Mouse (Mus musculus): ENCODE data around the gene Cc2d1a. TPM values are rescaled to one million over a fixed set of nuclear protein-coding genes. Genes with fewer than 3 reads are reported as not detected.

Gene Cc2d1a
- polyA plus RNA-seq, 1 experiment from 2014 or later, result 16.9 TPM

- 0 out of 2 replicates have a peak, but pooled peaks have one; percentile 17 for ATAC-seq
- TF ChIP-seq CTCF (IDR thresholded peaks at IDR 0.05; ENCODE audit: low read depth), result peak; percentile 98
- peak overlapping the region; percentile 73 for H3K4me2 ChIP-seq (replicated peaks; ENCODE audit: low read depth)
- H3K4me1 ChIP-seq (replicated peaks; ENCODE audit: control insufficient read depth, insufficient read depth, low read length), result 0 out of 2 replicates have a peak, but pooled peaks cover 2% of the 10 kb centered on the region
- peak overlapping the region; percentile 4; the same call in 1 of the 2 replicates for H3K9ac ChIP-seq (ENCODE audit: low read depth, low read length)
- under 1% methylated on average over 12 of the region's 12 CpGs for WGBS
- peak overlapping the region; percentile 35 for H3K4me3 ChIP-seq (ENCODE audit: low read depth, low read length)
- H3K27ac ChIP-seq (ENCODE audit: low read depth, low read length), result peak overlapping the region; percentile 0; the same call in 1 of the 2 replicates
- H3K9me3 ChIP-seq (ENCODE audit: control insufficient read depth), result no peaks in the 10 kb centered on the region
- no peaks in the 10 kb centered on the region for H3K36me3 ChIP-seq (ENCODE audit: control insufficient read depth, insufficient read depth)
- H3K27me3 ChIP-seq (replicated peaks; ENCODE audit: control insufficient read depth, insufficient read depth, low read length), result no peaks in the 10 kb centered on the region
These were observed 38.8 kb upstream of the Cc2d1a start for GRCm38 (mm10) chr8:84186547-84186946.

DNA sequence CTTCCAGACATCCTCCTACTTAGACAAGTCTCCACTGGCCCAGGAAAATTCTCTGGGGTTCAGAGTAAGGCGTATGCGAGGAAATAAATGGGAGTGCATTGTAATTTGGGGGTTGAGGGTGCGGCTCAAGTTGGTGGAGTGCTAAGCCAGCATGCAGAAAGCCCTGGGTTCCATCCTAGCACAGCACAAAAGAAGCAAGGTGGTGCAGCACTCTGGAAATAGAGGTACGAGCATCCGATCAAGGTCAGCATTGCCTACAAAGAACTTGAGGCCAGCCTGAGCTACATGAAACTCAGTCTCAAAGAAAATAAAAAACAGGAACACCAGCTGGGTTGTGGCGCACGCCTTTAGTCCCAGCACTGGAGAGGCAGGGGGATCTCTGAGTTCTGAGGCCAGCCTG, 37.4 kb upstream of the Cc2d1a start, which contains the start of gene Nanos3:
TSS of gene Nanos3 (minus strand) at position 101 of the 400 bp plus-strand sequence.
- Histone ChIP-seq H3K27me3 (replicated peaks; ENCODE audit: control insufficient read depth, insufficient read depth, low read length) (no peaks in the 10 kb centered on the region), H3K9ac (ENCODE audit: low read depth, low read length) (peak within 1 kb of the TSS; percentile 78), H3K27ac (ENCODE audit: low read depth, low read length) (no peak within 1 kb of the TSS), H3K9me3 (ENCODE audit: control insufficient read depth) (no peaks in the 10 kb centered on the region), H3K4me2 (replicated peaks; ENCODE audit: low read depth) (peak within 1 kb of the TSS; percentile 96), H3K36me3 (ENCODE audit: control insufficient read depth, insufficient read depth) (no peaks in the 10 kb centered on the region), H3K4me3 (ENCODE audit: low read depth, low read length) (peak within 1 kb of the TSS; percentile 70), H3K4me1 (replicated peaks; ENCODE audit: control insufficient read depth, insufficient read depth, low read length) (no peaks in the 10 kb centered on the region)
- no peak for ATAC-seq
- no peak for TF ChIP-seq CTCF (IDR thresholded peaks at IDR 0.05; ENCODE audit: low read depth)
- 97% methylated on average over 7 of the region's 7 CpGs for WGBS

DNA sequence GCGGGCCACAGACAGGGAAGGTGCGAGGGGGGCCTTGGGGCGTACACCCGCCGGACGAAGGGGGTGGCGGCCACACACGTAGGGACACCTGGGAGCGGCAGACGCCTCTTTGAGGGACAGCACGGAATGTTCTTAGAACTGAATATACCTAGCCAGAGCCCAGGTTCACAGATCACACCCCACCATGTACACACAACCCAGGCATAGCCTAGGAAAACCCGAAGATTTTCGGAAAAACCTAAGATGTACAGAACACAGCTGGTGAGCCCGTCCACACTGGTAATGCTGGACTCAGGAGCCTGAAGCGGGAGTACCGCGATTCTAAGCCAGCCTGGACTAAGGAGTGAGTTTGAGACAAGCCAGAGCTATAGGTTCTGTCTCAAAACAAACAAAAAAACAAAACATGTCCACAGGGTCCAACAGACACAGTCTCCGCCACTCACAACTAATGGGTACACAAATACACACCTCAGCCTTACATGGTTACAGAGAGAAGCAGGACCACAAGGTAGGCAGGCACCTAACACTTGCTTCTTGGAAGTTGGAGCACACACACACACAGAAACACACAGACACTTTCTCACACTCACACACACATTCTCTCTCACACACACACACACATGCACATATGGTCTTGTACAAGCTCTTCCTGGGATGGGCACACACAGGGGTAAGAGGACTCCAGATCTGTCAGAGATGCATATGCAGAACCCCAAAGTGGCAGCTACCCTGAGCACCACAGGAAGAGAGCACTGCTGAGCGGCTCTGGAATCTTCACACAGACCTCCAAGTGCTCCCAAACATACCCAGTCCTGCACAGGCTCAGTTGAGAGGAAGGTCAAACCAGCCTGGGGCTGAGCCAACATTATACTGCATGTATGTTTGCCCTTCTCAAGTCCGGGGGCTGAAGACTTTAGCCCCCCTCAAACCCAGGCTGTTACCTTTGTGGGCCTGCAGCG, 36.6 kb upstream of the Cc2d1a start:
- Histone ChIP-seq H3K4me2 (replicated peaks; ENCODE audit: low read depth) (peak overlapping the region; percentile 96), H3K9me3 (ENCODE audit: control insufficient read depth) (no peaks in the 10 kb centered on the region), H3K9ac (ENCODE audit: low read depth, low read length) (peak overlapping the region; percentile 78), H3K36me3 (ENCODE audit: control insufficient read depth, insufficient read depth) (no peaks in the 10 kb centered on the region), H3K27ac (ENCODE audit: low read depth, low read length) (no peak overlapping the region), H3K4me3 (ENCODE audit: low read depth, low read length) (peak overlapping the region; percentile 70), H3K4me1 (replicated peaks; ENCODE audit: control insufficient read depth, insufficient read depth, low read length) (no peaks in the 10 kb centered on the region), H3K27me3 (replicated peaks; ENCODE audit: control insufficient read depth, insufficient read depth, low read length) (no peaks in the 10 kb centered on the region)
- WGBS, result 19% methylated on average over 21 of the region's 21 CpGs
- ATAC-seq, result no peak
- no peak for TF ChIP-seq CTCF (IDR thresholded peaks at IDR 0.05; ENCODE audit: low read depth)

- Histone ChIP-seq H3K9me3 (ENCODE audit: control insufficient read depth) (no peaks in the 10 kb centered on the region), H3K9ac (ENCODE audit: low read depth, low read length) (peak overlapping the region; percentile 78), H3K36me3 (ENCODE audit: control insufficient read depth, insufficient read depth) (no peaks in the 10 kb centered on the region), H3K27ac (ENCODE audit: low read depth, low read length) (peak overlapping the region; percentile 22; the same call in 1 of the 2 replicates), H3K4me2 (replicated peaks; ENCODE audit: low read depth) (peak overlapping the region; percentile 96), H3K27me3 (replicated peaks; ENCODE audit: control insufficient read depth, insufficient read depth, low read length) (no peaks in the 10 kb centered on the region), H3K4me3 (ENCODE audit: low read depth, low read length) (peak overlapping the region; percentile 70), H3K4me1 (replicated peaks; ENCODE audit: control insufficient read depth, insufficient read depth, low read length) (no peaks in the 10 kb centered on the region)
- 1% methylated on average over 80 of the region's 87 CpGs for WGBS
- TF ChIP-seq CTCF (IDR thresholded peaks at IDR 0.05; ENCODE audit: low read depth), result no peak
- ATAC-seq, result 0 out of 2 replicates have a peak, but pooled peaks have one; percentile 17
These were observed 35.7 kb upstream of the Cc2d1a start for GRCm38 (mm10) chr8:84183261-84184084.

- no peak overlapping the region for H3K9ac ChIP-seq (ENCODE audit: low read depth, low read length)
- peak overlapping the region; percentile 96 for H3K4me2 ChIP-seq (replicated peaks; ENCODE audit: low read depth)
- WGBS, result 52% methylated on average over 4 of the region's 4 CpGs
- H3K36me3 ChIP-seq (ENCODE audit: control insufficient read depth, insufficient read depth), result no peaks in the 10 kb centered on the region
- no peaks in the 10 kb centered on the region for H3K27me3 ChIP-seq (replicated peaks; ENCODE audit: control insufficient read depth, insufficient read depth, low read length)
- no peaks in the 10 kb centered on the region for H3K9me3 ChIP-seq (ENCODE audit: control insufficient read depth)
- H3K4me3 ChIP-seq (ENCODE audit: low read depth, low read length), result peak overlapping the region; percentile 70; the same call in 1 of the 2 replicates
- H3K27ac ChIP-seq (ENCODE audit: low read depth, low read length), result no peak overlapping the region
- no peaks in the 10 kb centered on the region for H3K4me1 ChIP-seq (replicated peaks; ENCODE audit: control insufficient read depth, insufficient read depth, low read length)
- TF ChIP-seq CTCF (IDR thresholded peaks at IDR 0.05; ENCODE audit: low read depth), result no peak
- no peak for ATAC-seq
These were observed 35.1 kb upstream of the Cc2d1a start for GRCm38 (mm10) chr8:84182833-84183232.
